Comparison of ENCODE assay signal across 17 mouse cellular contexts in the genomic region with DNA sequence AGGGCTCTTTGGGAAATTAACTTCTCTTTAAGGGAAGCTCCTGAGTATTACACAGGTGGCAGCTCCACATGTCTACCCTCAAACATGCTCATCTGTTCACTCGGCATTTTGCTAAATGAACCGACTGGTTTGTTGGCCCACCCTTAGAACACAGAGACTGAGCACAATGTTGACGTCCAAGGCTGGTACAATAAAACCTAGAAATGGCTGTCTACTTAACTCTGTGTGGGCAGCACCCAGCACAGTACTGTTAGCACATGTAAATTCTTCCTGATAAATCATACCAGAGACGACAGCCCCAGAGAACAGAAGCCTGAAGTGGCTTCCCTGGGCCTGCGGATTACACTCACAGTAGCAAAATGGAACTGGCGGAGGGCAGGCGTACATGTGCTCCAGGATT. TPM values are rescaled to one million over a fixed set of nuclear protein-coding genes. Genes with fewer than 3 reads are reported as not detected.
DNase-seq lines count a peak whose midpoint lies in the region; ATAC-seq and TF ChIP-seq lines count a peak whose summit lies in the region.
"Had no signal": no experiment of that assay in that cellular context is flagged by ENCODE, and none has a peak within 500 bp of the region (broad histone marks: within the 10 kb centered on the region; RNA-seq: fewer than 3 reads in every experiment).

No protein-coding gene starts in this region.

- H3K27me3 ChIP-seq in heart, embryonic 14.5 days (ENCODE audit: control insufficient read depth, insufficient read depth, low read length): no peaks in the 10 kb centered on the region
- no peaks in the 10 kb centered on the region for H3K27me3 ChIP-seq in neural tube, embryonic 15.5 days (replicated peaks)
- H3K27me3 ChIP-seq in stomach, postnatal 0 days (ENCODE audit: control insufficient read depth, insufficient read depth, low read length): no peaks in the 10 kb centered on the region

- no peak overlapping the region for H3K4me2 ChIP-seq in heart, embryonic 14.5 days (ENCODE audit: low read length)
- H3K4me2 ChIP-seq in neural tube, embryonic 15.5 days: no peak overlapping the region
- H3K4me2 ChIP-seq in stomach, postnatal 0 days (replicated peaks; ENCODE audit: low read depth): 0 out of 2 replicates have a peak overlapping the region, but pooled peaks have one; percentile 14

- no peak for TF ChIP-seq CTCF in stomach, postnatal 0 days (IDR thresholded peaks at IDR 0.05; ENCODE audit: low read depth)

- no peak for ATAC-seq in heart, embryonic 14.5 days (ENCODE audit: insufficient number of reproducible peaks, insufficient read depth, low FRiP score, low read depth)
- ATAC-seq in neural tube, embryonic 15.5 days (ENCODE audit: low FRiP score): no peak; the same call in 1 of the 2 replicates
- peak; percentile 28 for ATAC-seq in stomach, postnatal 0 days (ENCODE audit: low FRiP score, low TSS enrichment)
- ATAC-seq: intestine, postnatal 0 days had no signal

- H3K9ac ChIP-seq in heart, embryonic 14.5 days (ENCODE audit: low read length): no peak overlapping the region
- H3K9ac ChIP-seq in neural tube, embryonic 15.5 days (replicated peaks): no peak overlapping the region
- no peak overlapping the region for H3K9ac ChIP-seq in stomach, postnatal 0 days (ENCODE audit: low read length)
- H3K9ac ChIP-seq: liver, embryonic 14.5 days had no signal

- no peaks in the 10 kb centered on the region for H3K9me3 ChIP-seq in heart, embryonic 14.5 days (ENCODE audit: control insufficient read depth, low read length)
- no peaks in the 10 kb centered on the region for H3K9me3 ChIP-seq in neural tube, embryonic 15.5 days (replicated peaks)
- no peaks in the 10 kb centered on the region for H3K9me3 ChIP-seq in stomach, postnatal 0 days (ENCODE audit: control insufficient read depth, low read length)

- DNase-seq in heart, adult 9 months (ENCODE audit: low spot score in 2 of 2): no peak
- no peak for DNase-seq in neural tube, embryonic 10.5 days (ENCODE audit: extremely low spot score, low spot score)
- DNase-seq in layer of hippocampus, adult 9-10 months (ENCODE audit: low spot score): peak; percentile 15
- DNase-seq in stomach, postnatal 0 days (ENCODE audit: low spot score): no peak
- DNase-seq in lung, postnatal 10 days: no peak
- no peak for DNase-seq in heart, adult 8-10 months (ENCODE audit: low spot score)
- DNase-seq: adrenal gland, postnatal 10 days; cerebellum, adult 9-11 months; embryo, embryonic 11 days; kidney, postnatal 25 days; lung, postnatal 14 days; retina, postnatal 1 day; thymus, postnatal 4 days had no signal

- H3K4me3 ChIP-seq in heart, embryonic 14.5 days (ENCODE audit: control insufficient read depth in 1 of 2, insufficient read depth in 1 of 2, low read depth in 1 of 2, low read length in 2 of 2): no peak overlapping the region
- H3K4me3 ChIP-seq in neural tube, embryonic 15.5 days (replicated peaks): no peak overlapping the region
- H3K4me3 ChIP-seq in stomach, postnatal 0 days (ENCODE audit: low read depth, low read length): no peak overlapping the region

- H3K4me1 ChIP-seq in heart, embryonic 14.5 days (ENCODE audit: control insufficient read depth in 2 of 2, insufficient read depth in 2 of 2, low read length in 2 of 2): peaks cover 14 to 34% of the 10 kb centered on the region in 2 experiments
- H3K4me1 ChIP-seq in neural tube, embryonic 15.5 days: peaks cover 16% of the 10 kb centered on the region
- H3K4me1 ChIP-seq in stomach, postnatal 0 days (replicated peaks; ENCODE audit: control insufficient read depth, insufficient read depth): no peaks in the 10 kb centered on the region; the same call in none of the 2 replicates

- no peaks in the 10 kb centered on the region for H3K36me3 ChIP-seq in heart, embryonic 14.5 days (ENCODE audit: control insufficient read depth, insufficient read depth, low read length)
- H3K36me3 ChIP-seq in neural tube, embryonic 15.5 days: no peaks in the 10 kb centered on the region
- H3K36me3 ChIP-seq in stomach, postnatal 0 days (ENCODE audit: control insufficient read depth, insufficient read depth, low read length): no peaks in the 10 kb centered on the region

- WGBS in heart, embryonic 14.5 days: 69% methylated on average over 7 of the region's 7 CpGs
- 72% methylated on average over 7 of the region's 7 CpGs for WGBS in neural tube, embryonic 15.5 days
- WGBS in stomach, postnatal 0 days: 53% methylated on average over 7 of the region's 7 CpGs

- no peak for TF ChIP-seq EP300 in stomach, postnatal 0 days (optimal IDR thresholded peaks at IDR 0.05)

- peak overlapping the region; percentile 33 to 44; a peak in 3 of 4 replicates for H3K27ac ChIP-seq in heart, embryonic 14.5 days (replicated peaks in 1 of 2; ENCODE audit: control insufficient read depth in 1 of 2, insufficient read depth in 1 of 2, low read depth in 2 of 2, low read length in 2 of 2)
- peak overlapping the region; percentile 9; the same call in 1 of the 2 replicates for H3K27ac ChIP-seq in neural tube, embryonic 15.5 days (replicated peaks)
- H3K27ac ChIP-seq in stomach, postnatal 0 days (replicated peaks): peak overlapping the region; percentile 56
- H3K27ac ChIP-seq: liver, embryonic 14.5 days had no signal

RNA-seq across cellular contexts. Expression of a gene that starts 59.5 kb away (rescaled TPM):
- 13.1 and 13.8 TPM in 2 replicates for polyA plus RNA-seq in heart, embryonic 14.5 days (2014; fragmentation: Nextera tagmentation; extraction: Ambion mirVana)
- 19.3 and 20.0 TPM in 2 replicates for polyA plus RNA-seq in neural tube, embryonic 15.5 days (2015; fragmentation: Nextera tagmentation; extraction: Ambion mirVana)
- 8.3 and 8.9 TPM in 2 replicates for polyA plus RNA-seq in stomach, postnatal 0 days (2015; fragmentation: Nextera tagmentation; extraction: Ambion mirVana)
- total RNA-seq in heart, adult 8-10 months (2022): 10 to 100 TPM; 28.5 to 32.0 (median 31.3) TPM
